Mouse (Mus musculus): ENCODE measurements around the gene Commd1.

DNA sequence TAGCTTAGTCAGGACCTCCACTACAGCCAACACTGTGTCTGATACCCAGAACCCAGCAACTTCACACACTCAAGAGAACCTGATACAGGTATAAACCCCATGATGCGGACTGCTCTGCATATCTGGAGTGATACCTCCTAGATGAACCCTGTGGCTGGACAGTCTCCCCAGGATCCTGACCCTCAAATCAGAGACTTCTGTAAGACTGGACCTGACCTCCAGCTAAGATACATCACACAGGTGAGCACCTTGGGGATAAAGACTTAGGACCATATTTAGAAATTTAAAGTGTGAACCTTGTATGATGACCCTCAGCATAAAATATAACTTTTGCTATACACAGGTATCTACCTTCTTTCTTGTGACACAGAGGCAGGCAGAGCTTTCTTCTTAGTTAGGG, 11.6 kb downstream of the Commd1 start:
- TF ChIP-seq CTCF (conservative IDR thresholded peaks at IDR 0.05; ENCODE audit: insufficient read depth, insufficient read length, low read depth, low read length) (no peak), POLR2A (IDR thresholded peaks at IDR 0.05; ENCODE audit: low read depth, low read length) (no peak)

All from kidney, adult 2 months (tissue).